Mouse (Mus musculus): ENCODE measurements around the gene Mgat5b. TPM values are rescaled to one million over a fixed set of nuclear protein-coding genes. Genes with fewer than 3 reads are reported as not detected.

Mgat5b gene
- polyA plus RNA-seq, 2 experiments = not detected

DNA sequence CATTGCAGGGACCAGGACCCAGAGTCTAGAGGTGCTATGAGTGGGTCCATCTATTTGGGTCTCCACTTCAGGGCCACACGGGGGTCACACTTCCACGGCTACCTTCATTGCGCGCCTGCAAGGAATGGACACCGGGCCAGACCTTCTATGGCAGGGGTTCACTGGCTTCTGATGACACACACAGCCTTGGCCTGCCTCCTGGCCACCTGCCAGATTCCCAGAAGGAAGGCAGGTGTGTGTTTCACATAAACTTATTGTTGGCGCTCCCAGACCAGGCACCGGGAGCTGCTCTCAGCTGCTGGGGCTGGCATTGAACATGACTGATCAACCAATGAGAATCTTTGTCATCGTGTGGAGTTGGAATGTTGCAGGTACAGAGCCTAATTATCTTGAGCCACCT lies 40.2 kb upstream of the Mgat5b start:
- Histone ChIP-seq H3K9ac (replicated peaks) (no peak overlapping the region), H3K9me3 (ENCODE audit: control insufficient read depth, low read length) (no peaks in the 10 kb centered on the region), H3K4me2 (ENCODE audit: low read depth) (no peak overlapping the region), H3K27ac (no peak overlapping the region), H3K4me1 (replicated peaks; ENCODE audit: control insufficient read depth in 2 of 2, insufficient read depth in 2 of 2, low read length in 1 of 2) (no peaks in the 10 kb centered on the region), H3K27me3 (ENCODE audit: control insufficient read depth, insufficient read depth, low read length) (no peaks in the 10 kb centered on the region), H3K36me3 (replicated peaks; ENCODE audit: control insufficient read depth, insufficient read depth, low read depth) (no peaks in the 10 kb centered on the region), H3K4me3 (ENCODE audit: insufficient read depth in 1 of 2, low read depth in 2 of 2, low read length in 2 of 2) (no peak overlapping the region)
- TF ChIP-seq CTCF (IDR thresholded peaks at IDR 0.05; ENCODE audit: low read depth) (no peak), EP300 (IDR thresholded peaks at IDR 0.05; ENCODE audit: low read depth) (no peak)
- no peak for ATAC-seq (ENCODE audit: insufficient read depth)
- WGBS (ENCODE audit: insufficient replicate concordance) = 83% methylated on average over 8 of the region's 8 CpGs
- no peak for DNase-seq (ENCODE audit: low read depth in 3 of 3, low spot score in 3 of 3)

DNA sequence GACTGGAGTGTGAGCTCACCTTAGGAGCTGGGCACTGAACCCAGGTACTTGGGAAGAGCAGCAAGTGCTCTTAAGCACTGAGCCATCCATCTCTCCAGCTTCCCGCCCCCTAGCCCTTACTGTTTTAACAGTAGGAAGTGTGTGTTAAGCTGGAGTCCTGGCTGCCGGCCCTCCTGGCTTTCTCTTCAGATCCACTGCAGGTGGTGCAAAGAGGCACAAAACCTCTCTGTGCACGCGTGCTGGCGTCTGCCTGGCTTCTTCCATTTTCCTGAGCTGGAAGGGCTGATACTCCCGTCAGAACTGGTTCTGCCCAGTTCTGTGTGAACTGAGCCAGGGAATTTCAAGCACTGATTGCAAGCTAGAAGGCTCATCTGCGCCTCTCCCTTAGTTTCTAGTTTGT lies 37.8 kb upstream of the Mgat5b start:
- Histone ChIP-seq H3K9ac (replicated peaks) (no peak overlapping the region), H3K36me3 (replicated peaks; ENCODE audit: control insufficient read depth, insufficient read depth, low read depth) (no peaks in the 10 kb centered on the region), H3K27me3 (ENCODE audit: control insufficient read depth, insufficient read depth, low read length) (no peaks in the 10 kb centered on the region), H3K27ac (no peak overlapping the region), H3K4me1 (replicated peaks; ENCODE audit: control insufficient read depth in 2 of 2, insufficient read depth in 2 of 2, low read length in 1 of 2) (no peaks in the 10 kb centered on the region), H3K4me2 (ENCODE audit: low read depth) (no peak overlapping the region), H3K4me3 (ENCODE audit: insufficient read depth in 1 of 2, low read depth in 2 of 2, low read length in 2 of 2) (no peak overlapping the region), H3K9me3 (ENCODE audit: control insufficient read depth, low read length) (no peaks in the 10 kb centered on the region)
- WGBS (ENCODE audit: insufficient replicate concordance) = 68% methylated on average over 7 of the region's 7 CpGs
- ATAC-seq (ENCODE audit: insufficient read depth) (no peak), DNase-seq (ENCODE audit: low read depth in 3 of 3, low spot score in 3 of 3) (no peak)
- TF ChIP-seq CTCF (IDR thresholded peaks at IDR 0.05; ENCODE audit: low read depth) (no peak), EP300 (IDR thresholded peaks at IDR 0.05; ENCODE audit: low read depth) (no peak)

DNA sequence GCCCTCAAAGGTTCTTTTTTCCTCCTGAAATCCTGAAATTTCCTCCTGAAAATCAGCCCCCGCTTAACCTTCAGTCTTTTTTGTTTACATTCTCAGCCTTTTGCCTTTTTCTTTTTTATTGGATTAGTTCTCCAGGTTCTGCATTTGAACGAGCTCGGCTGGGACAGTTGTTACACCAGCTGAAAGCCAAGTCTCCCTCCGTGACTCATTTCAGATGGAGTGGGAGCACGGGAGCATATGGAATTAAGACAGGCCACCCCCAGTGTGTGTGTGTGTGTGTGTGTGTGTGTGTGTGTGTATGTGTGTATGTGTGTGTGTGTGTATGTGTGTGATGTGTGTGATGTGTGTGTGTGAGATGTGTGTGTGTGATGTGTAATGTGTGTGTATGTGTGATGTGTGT lies 37.2 kb upstream of the Mgat5b start:
- TF ChIP-seq EP300 (IDR thresholded peaks at IDR 0.05; ENCODE audit: low read depth) (no peak), CTCF (IDR thresholded peaks at IDR 0.05; ENCODE audit: low read depth) (no peak)
- ATAC-seq (ENCODE audit: insufficient read depth) = no peak
- DNase-seq (ENCODE audit: low read depth in 3 of 3, low spot score in 3 of 3) = no peak

DNA sequence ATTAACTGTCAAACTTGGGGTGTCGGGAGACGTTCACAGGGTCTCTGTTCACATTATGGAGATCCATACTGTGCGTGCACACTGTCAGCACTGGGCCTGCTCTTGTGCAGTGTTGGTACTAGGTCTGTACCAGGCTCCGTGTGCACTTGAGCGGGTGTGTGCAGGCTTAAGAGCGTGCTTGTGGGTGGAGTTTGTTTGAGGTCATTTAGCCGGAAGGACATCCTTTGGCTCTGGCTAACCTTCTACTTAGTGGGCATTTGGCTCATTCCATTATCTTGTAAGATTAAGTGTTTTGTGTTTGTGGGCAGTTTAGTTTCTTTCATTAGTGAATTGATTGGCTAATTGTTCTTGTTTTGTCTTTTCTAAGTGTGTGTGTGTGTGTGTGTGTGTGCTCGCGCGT lies 36.2 kb upstream of the Mgat5b start:
- TF ChIP-seq CTCF (IDR thresholded peaks at IDR 0.05; ENCODE audit: low read depth) (no peak), EP300 (IDR thresholded peaks at IDR 0.05; ENCODE audit: low read depth) (no peak)
- Histone ChIP-seq H3K4me3 (ENCODE audit: insufficient read depth in 1 of 2, low read depth in 2 of 2, low read length in 2 of 2) (no peak overlapping the region), H3K36me3 (replicated peaks; ENCODE audit: control insufficient read depth, insufficient read depth, low read depth) (no peaks in the 10 kb centered on the region), H3K4me1 (replicated peaks; ENCODE audit: control insufficient read depth in 2 of 2, insufficient read depth in 2 of 2, low read length in 1 of 2) (no peaks in the 10 kb centered on the region), H3K27ac (no peak overlapping the region), H3K4me2 (ENCODE audit: low read depth) (no peak overlapping the region), H3K9me3 (ENCODE audit: control insufficient read depth, low read length) (no peaks in the 10 kb centered on the region), H3K27me3 (ENCODE audit: control insufficient read depth, insufficient read depth, low read length) (no peaks in the 10 kb centered on the region; the same call in 1 of the 2 replicates), H3K9ac (replicated peaks) (no peak overlapping the region)
- WGBS (ENCODE audit: insufficient replicate concordance) = 76% methylated on average over 10 of the region's 10 CpGs
- ATAC-seq (ENCODE audit: insufficient read depth) = no peak
- DNase-seq (ENCODE audit: low read depth in 3 of 3, low spot score in 3 of 3) = no peak

More for the DNA sequence above, 37.2 kb upstream of the Mgat5b start:
- Histone ChIP-seq H3K27me3 (ENCODE audit: control insufficient read depth, insufficient read depth, low read length) (no peaks in the 10 kb centered on the region), H3K4me2 (ENCODE audit: low read depth) (no peak overlapping the region), H3K9me3 (ENCODE audit: control insufficient read depth, low read length) (no peaks in the 10 kb centered on the region), H3K4me1 (replicated peaks; ENCODE audit: control insufficient read depth in 2 of 2, insufficient read depth in 2 of 2, low read length in 1 of 2) (no peaks in the 10 kb centered on the region), H3K27ac (no peak overlapping the region), H3K9ac (replicated peaks) (no peak overlapping the region), H3K4me3 (ENCODE audit: insufficient read depth in 1 of 2, low read depth in 2 of 2, low read length in 2 of 2) (no peak overlapping the region), H3K36me3 (replicated peaks; ENCODE audit: control insufficient read depth, insufficient read depth, low read depth) (no peaks in the 10 kb centered on the region)
- WGBS (ENCODE audit: insufficient replicate concordance) = 61% methylated on average over 5 of the region's 5 CpGs

DNA sequence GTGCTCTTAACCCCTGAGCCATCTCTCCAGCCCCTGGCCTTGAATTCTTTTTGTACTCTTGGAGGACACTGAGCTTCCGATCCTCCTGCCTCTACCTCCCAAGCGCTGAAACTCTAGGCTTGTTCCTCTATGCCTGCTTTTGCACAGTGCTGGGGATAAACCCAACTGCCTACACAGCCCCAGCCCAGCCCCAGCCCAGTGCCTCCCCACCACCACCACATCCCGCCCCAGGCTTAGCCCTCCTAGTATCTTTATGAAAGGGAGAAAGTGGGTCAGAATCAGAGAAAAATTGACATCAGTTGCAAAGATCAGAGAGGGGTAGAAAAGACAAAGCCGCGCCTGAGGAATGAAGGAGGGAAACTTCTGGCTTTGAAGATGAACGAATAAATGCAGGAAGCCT lies 34.6 kb upstream of the Mgat5b start:
- ATAC-seq (ENCODE audit: insufficient read depth) = no peak
- Histone ChIP-seq H3K4me3 (ENCODE audit: insufficient read depth in 1 of 2, low read depth in 2 of 2, low read length in 2 of 2) (no peak overlapping the region), H3K27me3 (ENCODE audit: control insufficient read depth, insufficient read depth, low read length) (no peaks in the 10 kb centered on the region; the same call in 1 of the 2 replicates), H3K9me3 (ENCODE audit: control insufficient read depth, low read length) (no peaks in the 10 kb centered on the region), H3K9ac (replicated peaks) (no peak overlapping the region), H3K36me3 (replicated peaks; ENCODE audit: control insufficient read depth, insufficient read depth, low read depth) (no peaks in the 10 kb centered on the region), H3K4me1 (replicated peaks; ENCODE audit: control insufficient read depth in 2 of 2, insufficient read depth in 2 of 2, low read length in 1 of 2) (no peaks in the 10 kb centered on the region), H3K27ac (no peak overlapping the region), H3K4me2 (ENCODE audit: low read depth) (no peak overlapping the region)
- TF ChIP-seq CTCF (IDR thresholded peaks at IDR 0.05; ENCODE audit: low read depth) (no peak), EP300 (IDR thresholded peaks at IDR 0.05; ENCODE audit: low read depth) (no peak)
- 67% methylated on average over 6 of the region's 6 CpGs for WGBS (ENCODE audit: insufficient replicate concordance)
- DNase-seq (ENCODE audit: low read depth in 3 of 3, low spot score in 3 of 3) = no peak
